Comparison of ENCODE assay signal across 9 mouse cellular contexts in genomic region chr1:69826806-69827703, GRCm38 (mm10). TPM values are rescaled to one million over a fixed set of nuclear protein-coding genes. Genes with fewer than 3 reads are reported as not detected.
DNase-seq lines count a peak whose midpoint lies in the region; ATAC-seq and TF ChIP-seq lines count a peak whose summit lies in the region.
"Had no signal": no experiment of that assay in that cellular context is flagged by ENCODE, and none has a peak within 500 bp of the region (broad histone marks: within the 10 kb centered on the region; RNA-seq: fewer than 3 reads in every experiment).

TSS of gene Spag16 (plus strand) at chr1:69826970.

- H3K27ac ChIP-seq in heart, embryonic 10.5 days: peak within 1 kb of the TSS; percentile 65
- H3K27ac ChIP-seq in forebrain, postnatal 0 days (ENCODE audit: low read depth, low read length): no peak within 1 kb of the TSS
- no peak within 1 kb of the TSS for H3K27ac ChIP-seq in kidney, embryonic 16.5 days (ENCODE audit: low read length)
- H3K27ac ChIP-seq in lung, embryonic 14.5 days (ENCODE audit: low read depth): no peak within 1 kb of the TSS

- peak; percentile 85 for DNase-seq in heart, embryonic 10.5 days (ENCODE audit: low spot score)
- DNase-seq in heart, postnatal 36 days: no peak
- peak; percentile 3 for DNase-seq in brain, adult 2 months (ENCODE audit: low read depth, low spot score)
- peak; percentile 64 for DNase-seq in forebrain, postnatal 0 days
- DNase-seq in lung, embryonic 14.5 days: peak; percentile 73
- peak; percentile 58 to 62 for DNase-seq in right cerebral cortex, postnatal 10 days (ENCODE audit: low spot score in 2 of 2)

- H3K9me3 ChIP-seq in heart, embryonic 10.5 days: no peaks in the 10 kb centered on the region
- H3K9me3 ChIP-seq in forebrain, postnatal 0 days (ENCODE audit: low read length): no peaks in the 10 kb centered on the region
- H3K9me3 ChIP-seq in kidney, embryonic 16.5 days (ENCODE audit: low read length): no peaks in the 10 kb centered on the region
- no peaks in the 10 kb centered on the region for H3K9me3 ChIP-seq in lung, embryonic 14.5 days (ENCODE audit: low read depth, low read length)

- WGBS in heart, embryonic 10.5 days: 7% methylated on average over 34 of the region's 38 CpGs
- WGBS in forebrain, postnatal 0 days: 8% methylated on average over 38 of the region's 38 CpGs
- 6% methylated on average over 38 of the region's 38 CpGs for WGBS in kidney, embryonic 16.5 days
- 7% methylated on average over 38 of the region's 38 CpGs for WGBS in lung, embryonic 14.5 days

- TF ChIP-seq CTCF in forebrain, postnatal 0 days (IDR thresholded peaks at IDR 0.05; ENCODE audit: low read depth): no peak
- no peak for TF ChIP-seq CTCF in lung, embryonic 14.5 days (IDR thresholded peaks at IDR 0.05; ENCODE audit: low read depth)

- intact Hi-C loops in heart, postnatal 36 days (cut with DNase I): no loop called here

- no peaks in the 10 kb centered on the region for H3K27me3 ChIP-seq in heart, embryonic 10.5 days (ENCODE audit: insufficient read depth, poor library complexity, severe bottlenecking)
- H3K27me3 ChIP-seq in forebrain, postnatal 0 days (ENCODE audit: insufficient read depth, low read length): no peaks in the 10 kb centered on the region
- no peaks in the 10 kb centered on the region for H3K27me3 ChIP-seq in kidney, embryonic 16.5 days (ENCODE audit: insufficient read depth, low read length)
- H3K27me3 ChIP-seq in lung, embryonic 14.5 days (ENCODE audit: insufficient read depth, low read length): no peaks in the 10 kb centered on the region

- no peaks in the 10 kb centered on the region for H3K36me3 ChIP-seq in heart, embryonic 10.5 days
- H3K36me3 ChIP-seq in forebrain, postnatal 0 days (ENCODE audit: insufficient read depth): no peaks in the 10 kb centered on the region
- no peaks in the 10 kb centered on the region for H3K36me3 ChIP-seq in kidney, embryonic 16.5 days (ENCODE audit: insufficient read depth, low read length)
- H3K36me3 ChIP-seq in lung, embryonic 14.5 days (ENCODE audit: insufficient read depth): no peaks in the 10 kb centered on the region

- H3K4me2 ChIP-seq in forebrain, postnatal 0 days (ENCODE audit: low read depth): peak within 1 kb of the TSS; percentile 56
- peak within 1 kb of the TSS; percentile 79 for H3K4me2 ChIP-seq in kidney, embryonic 16.5 days (replicated peaks; ENCODE audit: low read depth, low read length)
- peak within 1 kb of the TSS; percentile 72 for H3K4me2 ChIP-seq in lung, embryonic 14.5 days

- peak within 1 kb of the TSS; percentile 65 for H3K4me3 ChIP-seq in heart, embryonic 10.5 days
- peak within 1 kb of the TSS; percentile 42 for H3K4me3 ChIP-seq in forebrain, postnatal 0 days (ENCODE audit: low read depth, low read length)
- peak within 1 kb of the TSS; percentile 54 for H3K4me3 ChIP-seq in kidney, embryonic 16.5 days (ENCODE audit: low read length)
- peak within 1 kb of the TSS; percentile 42 for H3K4me3 ChIP-seq in lung, embryonic 14.5 days (ENCODE audit: low read depth, low read length)

- peak within 1 kb of the TSS; percentile 43 for H3K9ac ChIP-seq in forebrain, postnatal 0 days
- peak within 1 kb of the TSS; percentile 36; the same call in 1 of the 2 replicates for H3K9ac ChIP-seq in kidney, embryonic 16.5 days (replicated peaks; ENCODE audit: low read length)
- peak within 1 kb of the TSS; percentile 23; the same call in 1 of the 2 replicates for H3K9ac ChIP-seq in lung, embryonic 14.5 days

- peak; percentile 94 for ATAC-seq in forebrain, postnatal 0 days
- peak; percentile 94 for ATAC-seq in kidney, embryonic 16.5 days (ENCODE audit: low FRiP score, low TSS enrichment)
- peak; percentile 89; the same call in 1 of the 2 replicates for ATAC-seq in lung, embryonic 14.5 days (ENCODE audit: insufficient read depth)
- no peak for ATAC-seq in monocyte, adult 5-6 weeks (replicated peaks; ENCODE audit: insufficient number of reproducible peaks, low FRiP score, low TSS enrichment, poor library complexity, severe bottlenecking)
- ATAC-seq: Patski had no signal

- H3K4me1 ChIP-seq in heart, embryonic 10.5 days: 0 out of 2 replicates have a peak, but pooled peaks cover 6% of the 10 kb centered on the region
- no peaks in the 10 kb centered on the region for H3K4me1 ChIP-seq in forebrain, postnatal 0 days (ENCODE audit: insufficient read depth)
- H3K4me1 ChIP-seq in kidney, embryonic 16.5 days (ENCODE audit: insufficient read depth, low read length): no peaks in the 10 kb centered on the region
- H3K4me1 ChIP-seq in lung, embryonic 14.5 days (ENCODE audit: insufficient read depth): no peaks in the 10 kb centered on the region

RNA-seq across cellular contexts. Expression of gene Spag16, which starts in this region (rescaled TPM):
- polyA plus RNA-seq in heart, embryonic 10.5 days (2016; fragmentation: Nextera tagmentation; extraction: Ambion mirVana): 1.1 TPM in 2 replicates
- total RNA-seq in heart, postnatal 36 days (2021): not detected
- 1.8 and 4.7 TPM in 2 replicates for total RNA-seq in forebrain, postnatal 0 days (2014; rRNA removed)
- 2.3 and 2.5 TPM in 2 replicates for polyA plus RNA-seq in forebrain, postnatal 0 days (2015; fragmentation: Nextera tagmentation; extraction: Ambion mirVana)
- 0.60 and 0.76 TPM in 2 replicates for polyA plus RNA-seq in kidney, embryonic 16.5 days (2015; fragmentation: Nextera tagmentation; extraction: Ambion mirVana)
- 0.28 and 0.47 TPM in 2 replicates for polyA plus RNA-seq in lung, embryonic 14.5 days (2014; fragmentation: Nextera tagmentation; extraction: Ambion mirVana)
- not detected in 3 replicates for total RNA-seq in monocyte, adult 5-6 weeks (2017)
- polyA plus RNA-seq: Patski had no signal

Comparison
In these comparisons a context has a peak if more than half of its experiments do, and no peak if none do; other contexts are left out.
1. DNase-seq: peak in heart, embryonic 10.5 days (single experiment), brain, adult 2 months (single experiment), forebrain, postnatal 0 days (single experiment) and right cerebral cortex, postnatal 10 days (2 of 2); none in heart, postnatal 36 days (0 of 2).
2. Peak in ATAC-seq, H3K4me3 ChIP-seq, H3K9ac ChIP-seq and H3K4me2 ChIP-seq in kidney, embryonic 16.5 days; RNA of the gene not detected or under 1 TPM.
3. Peak in DNase-seq, ATAC-seq, H3K4me3 ChIP-seq, H3K9ac ChIP-seq and H3K4me2 ChIP-seq in lung, embryonic 14.5 days; RNA of the gene not detected or under 1 TPM.
4. Peak in every context shown above with its lines, with median percentiles within 50 percentile points of each other: H3K4me3 ChIP-seq, H3K4me2 ChIP-seq and H3K9ac ChIP-seq.